In genomic region chr19:36691245-36691644, GRCm38 (mm10) we compare ENCODE assay signal across 21 mouse cellular contexts. TPM values are rescaled to one million over a fixed set of nuclear protein-coding genes. Genes with fewer than 3 reads are reported as not detected.
"Had no signal": no experiment of that assay in that cellular context is flagged by ENCODE, and none has a peak within 500 bp of the region (broad histone marks: within the 10 kb centered on the region; RNA-seq: fewer than 3 reads in every experiment).

No protein-coding gene starts in this region.

- H3K4me2 ChIP-seq: liver, embryonic 15.5 days; lung, embryonic 15.5 days; midbrain, embryonic 13.5 days; midbrain, embryonic 15.5 days; neural tube, embryonic 12.5 days had no signal

- H3K36me3 ChIP-seq: liver, embryonic 15.5 days; lung, embryonic 15.5 days; midbrain, embryonic 13.5 days; midbrain, embryonic 15.5 days; neural tube, embryonic 12.5 days had no signal

- H3K9me3 ChIP-seq: liver, embryonic 15.5 days; lung, embryonic 15.5 days; midbrain, embryonic 13.5 days; midbrain, embryonic 15.5 days; neural tube, embryonic 12.5 days had no signal

- H3K4me3 ChIP-seq: liver, embryonic 15.5 days; lung, embryonic 15.5 days; megakaryocyte, embryonic 14.5 days; midbrain, embryonic 13.5 days; midbrain, embryonic 15.5 days; neural tube, embryonic 12.5 days had no signal

- H3K27ac ChIP-seq: liver, embryonic 15.5 days; macrophage; midbrain, embryonic 13.5 days; midbrain, embryonic 15.5 days; neural tube, embryonic 12.5 days had no signal

- H3K9ac ChIP-seq: liver, embryonic 15.5 days; liver, postnatal 0 days; lung, embryonic 15.5 days; midbrain, embryonic 13.5 days; midbrain, embryonic 15.5 days; neural tube, embryonic 12.5 days had no signal

- ATAC-seq: lung, postnatal 0 days; midbrain, embryonic 13.5 days; midbrain, embryonic 15.5 days had no signal

- H3K27me3 ChIP-seq: liver, embryonic 15.5 days; lung, embryonic 15.5 days; midbrain, embryonic 13.5 days; midbrain, embryonic 15.5 days; neural tube, embryonic 12.5 days had no signal

- H3K4me1 ChIP-seq: liver, embryonic 15.5 days; megakaryocyte, embryonic 14.5 days; neural tube, embryonic 12.5 days had no signal

- DNase-seq: liver, postnatal 0 days; lung, adult 2 months; lung, postnatal 14 days; lung, postnatal 36 days; right cerebral cortex, postnatal 14 days; right cerebral cortex, postnatal 4 days; spleen, adult 18-20 months; thymus, adult 18-20 months; thymus, postnatal 14 days; thymus, postnatal 36 days had no signal

RNA-seq across cellular contexts. Expression of gene Ppp1r3c, which starts 45.2 kb away (rescaled TPM):
- total RNA-seq: megakaryocyte progenitor cell, adult 5-6 weeks; monocyte, adult 5-6 weeks; neutrophil, adult 5-6 weeks had no signal
